Mouse (Mus musculus): Measurements from ENCODE around the gene 1700123O20Rik. TPM values are rescaled to one million over a fixed set of nuclear protein-coding genes. Genes with fewer than 3 reads are reported as not detected.

The 1700123O20Rik gene
- polyA plus RNA-seq (2012; fragmentation: generic; extraction: Trizol): 10 to 100 TPM in 1 of 2 experiments, 1 to 10 TPM in 1; 7.4 to 30.1 TPM

DNA sequence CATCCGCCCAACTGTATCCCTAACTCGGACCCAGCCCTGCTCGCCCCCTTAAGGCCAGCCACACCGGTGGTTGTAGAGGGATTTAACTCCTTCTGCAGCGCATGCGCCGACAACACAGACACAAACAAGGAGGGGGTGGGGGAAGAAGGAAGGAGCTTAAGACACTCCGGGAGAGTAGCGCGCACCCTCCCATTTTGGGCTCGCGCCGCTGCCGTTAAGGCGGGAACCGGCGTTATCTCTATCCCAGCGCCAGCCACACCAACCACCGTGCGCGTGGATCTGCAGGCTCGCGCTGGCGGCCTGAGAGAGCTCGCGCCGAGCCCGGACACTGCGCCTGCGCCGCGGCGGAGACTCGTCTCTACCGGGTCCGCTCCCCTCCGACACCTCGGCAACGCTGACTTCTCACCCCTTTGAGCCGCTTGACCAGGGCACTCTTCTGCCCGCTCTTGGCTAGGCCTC lies at the start of gene 1700123O20Rik:
TSS of gene 1700123O20Rik (plus strand) at position 154 of the 459 bp plus-strand sequence.

GRCm38 (mm10) chr14:54640946-54641304 lies 45.1 kb upstream of the 1700123O20Rik start, which contains the start of gene Gm17606:
Gene Gm17606, plus strand, starts transcription at chr14:54640952.

GRCm38 (mm10) chr14:54641305-54641969 lies 44.6 kb upstream of the 1700123O20Rik start, which contains the start of gene Cdh24:
Gene Cdh24, minus strand, starts transcription at chr14:54641364.

GRCm38 (mm10) chr14:54686522-54687143 lies 617 bp downstream of the 1700123O20Rik start, which contains the start of gene Acin1:
Gene Acin1, minus strand, starts transcription at chr14:54686931.

GRCm38 (mm10) chr14:54698733-54699132 lies 12.7 kb downstream of the 1700123O20Rik start, which contains the start of gene Gm29776:
Gene Gm29776, minus strand, starts transcription at chr14:54698833.

DNA sequence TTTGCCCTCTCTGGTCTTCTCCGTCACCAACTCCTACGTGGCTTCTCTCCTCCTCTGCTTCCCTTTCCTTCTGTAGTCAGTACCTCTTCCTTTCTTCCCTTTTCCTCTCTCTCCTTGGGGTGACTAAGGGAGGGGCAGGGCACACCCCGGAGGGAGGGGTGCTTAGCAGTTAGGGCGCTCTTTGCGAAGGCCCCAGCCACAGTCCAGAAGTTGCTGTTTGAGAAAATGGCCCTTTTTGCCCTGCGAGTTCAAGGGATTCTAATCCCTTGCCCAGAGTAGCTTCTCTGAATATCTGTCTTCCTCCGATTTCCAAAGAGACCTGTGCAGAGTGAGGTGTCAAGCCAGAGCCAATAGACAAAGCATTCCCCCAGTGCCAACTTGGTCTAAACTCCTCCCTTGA lies 26.1 kb downstream of the 1700123O20Rik start, which contains the start of gene Cebpe:
TSS of gene Cebpe (minus strand) at position 101 of the 400 bp plus-strand sequence.

Other genes with a start within 250 kb of the 1700123O20Rik start
- 10 to 100 TPM; 33.4 to 60.8 TPM for gene Lrp10, start 222.1 kb upstream of the 1700123O20Rik start, polyA plus RNA-seq (2012; fragmentation: generic; extraction: Trizol)
- under 1 TPM in 1 of 2 experiments, not detected in 1; 0.18 TPM for gene Rem2, start 210.1 kb upstream of the 1700123O20Rik start, polyA plus RNA-seq (2012; fragmentation: generic; extraction: Trizol)
- 10 to 100 TPM; 35.7 to 56.0 TPM for gene Prmt5, start 168.7 kb upstream of the 1700123O20Rik start, polyA plus RNA-seq (2012; fragmentation: generic; extraction: Trizol)
- 10 to 100 TPM; 27.7 to 29.6 TPM for gene Haus4, start 131.6 kb upstream of the 1700123O20Rik start, polyA plus RNA-seq (2012; fragmentation: generic; extraction: Trizol)
- gene Ajuba, start 108.7 kb upstream of the 1700123O20Rik start, polyA plus RNA-seq (2012; fragmentation: generic; extraction: Trizol): 10 to 100 TPM; 13.2 to 19.5 TPM
- 1 to 10 TPM; 1.4 to 8.7 TPM for gene 4931414P19Rik, start 80.2 kb upstream of the 1700123O20Rik start, polyA plus RNA-seq (2012; fragmentation: generic; extraction: Trizol)
- gene Psmb5, start 68.2 kb upstream of the 1700123O20Rik start, polyA plus RNA-seq (2012; fragmentation: generic; extraction: Trizol): 100 to 1,000 TPM; 235 to 495 TPM
- under 1 TPM; 0.02 TPM for gene Psmb11, start 64.8 kb upstream of the 1700123O20Rik start, polyA plus RNA-seq (2012; fragmentation: generic; extraction: Trizol)
- gene Gm17606, start 45.3 kb upstream of the 1700123O20Rik start, polyA plus RNA-seq (2012; fragmentation: generic; extraction: Trizol): not detected
- gene Cdh24, start 44.9 kb upstream of the 1700123O20Rik start, polyA plus RNA-seq (2012; fragmentation: generic; extraction: Trizol): 1 to 10 TPM in 1 of 2 experiments, under 1 TPM in 1; 0.97 to 2.1 TPM
- 10 to 100 TPM; 31.4 to 94.4 TPM for gene Acin1, start 715 bp downstream of the 1700123O20Rik start, polyA plus RNA-seq (2012; fragmentation: generic; extraction: Trizol)
- under 1 TPM in 1 of 2 experiments, not detected in 1; 0.06 TPM for gene Gm29776, start 12.6 kb downstream of the 1700123O20Rik start, polyA plus RNA-seq (2012; fragmentation: generic; extraction: Trizol)
- gene Cebpe, start 26.0 kb downstream of the 1700123O20Rik start, polyA plus RNA-seq (2012; fragmentation: generic; extraction: Trizol): not detected
- gene Slc7a8, start 95.7 kb downstream of the 1700123O20Rik start, polyA plus RNA-seq (2012; fragmentation: generic; extraction: Trizol): under 1 TPM in 1 of 2 experiments, not detected in 1; 0.01 TPM
- gene Rnf212b, start 127.9 kb downstream of the 1700123O20Rik start, polyA plus RNA-seq (2012; fragmentation: generic; extraction: Trizol): not detected
- 1 to 10 TPM in 1 of 2 experiments, under 1 TPM in 1; 0.33 to 2.6 TPM for gene Homez, start 184.7 kb downstream of the 1700123O20Rik start, polyA plus RNA-seq (2012; fragmentation: generic; extraction: Trizol)
- gene Ppp1r3e, start 191.3 kb downstream of the 1700123O20Rik start, polyA plus RNA-seq (2012; fragmentation: generic; extraction: Trizol): under 1 TPM; 0.53 to 0.73 TPM
- gene Bcl2l2, start 197.2 kb downstream of the 1700123O20Rik start, polyA plus RNA-seq (2012; fragmentation: generic; extraction: Trizol): 10 to 100 TPM in 1 of 2 experiments, 1 to 10 TPM in 1; 2.4 to 13.8 TPM
- 1 to 10 TPM in 1 of 2 experiments, under 1 TPM in 1; 0.08 to 1.2 TPM for gene Gm20521, start 197.2 kb downstream of the 1700123O20Rik start, polyA plus RNA-seq (2012; fragmentation: generic; extraction: Trizol)
- gene Pabpn1, start 206.3 kb downstream of the 1700123O20Rik start, polyA plus RNA-seq (2012; fragmentation: generic; extraction: Trizol): 100 to 1,000 TPM in 1 of 2 experiments, 10 to 100 TPM in 1; 99.1 to 108 TPM
- gene Slc22a17, start 226.9 kb downstream of the 1700123O20Rik start, polyA plus RNA-seq (2012; fragmentation: generic; extraction: Trizol): under 1 TPM; 0.01 to 0.37 TPM
- under 1 TPM in 1 of 2 experiments, not detected in 1; 0.05 TPM for gene Efs, start 239.9 kb downstream of the 1700123O20Rik start, polyA plus RNA-seq (2012; fragmentation: generic; extraction: Trizol)
- gene Il25, start 246.5 kb downstream of the 1700123O20Rik start, polyA plus RNA-seq (2012; fragmentation: generic; extraction: Trizol): not detected

All from C3H10T1/2 (cell line).